Mouse (Mus musculus) intestine, embryonic 15.5 days (tissue): ENCODE measurements at regions not wholly inside any gene's neighbourhood (a gene's known extent, or its start where the extent isn't known, plus 50 kb on each side); places are given as distances from the start of the nearest gene placed in this dataset.
A peak's percentile ranks its signal among the peaks of the same experiment; 100 is the strongest.

Experiments used
- ATAC-seq: fragments of 200-750 bp; cut with Nextera tagmentation; 2 replicates; pipeline ENCODE4 v1.8.0; 2017; ENCODE audit warnings: moderate TSS enrichment, moderate library complexity
- H3K27ac ChIP-seq: fragments of 300-500 bp; sonication (generic); 2 replicates; pipeline ENCODE4 v1.5.1; 2015; ENCODE audit warnings: mild to moderate bottlenecking, inconsistent platforms
- H3K27me3 ChIP-seq: fragments of 300-500 bp; sonication (generic); replicated peaks from 2 replicates; pipeline ENCODE4 v1.6.1; 2015; ENCODE audit warnings: inconsistent platforms
- H3K36me3 ChIP-seq: fragments of 300-500 bp; sonication (generic); 2 replicates; pipeline ENCODE4 v1.6.1; 2015; ENCODE audit warnings: inconsistent platforms
- H3K4me1 ChIP-seq: fragments of 300-500 bp; sonication (generic); replicated peaks from 2 replicates; pipeline ENCODE4 v1.6.1; 2015; ENCODE audit warnings: inconsistent platforms
- H3K4me2 ChIP-seq: fragments of 300-500 bp; sonication (generic); replicated peaks from 2 replicates; pipeline ENCODE4 v1.6.1; 2015; ENCODE audit warnings: mild to moderate bottlenecking, inconsistent platforms
- H3K4me3 ChIP-seq: fragments of 300-500 bp; sonication (generic); replicated peaks from 2 replicates; pipeline ENCODE4 v1.5.1; 2015; ENCODE audit warnings: inconsistent platforms
- H3K9ac ChIP-seq: fragments of 300-500 bp; sonication (generic); 2 replicates; pipeline ENCODE4 v1.6.1; 2015; ENCODE audit warnings: inconsistent platforms
- H3K9me3 ChIP-seq: fragments of 300-500 bp; sonication (generic); 2 replicates; pipeline ENCODE4 v1.6.1; 2016; ENCODE audit warnings: inconsistent platforms
- WGBS: fragments of 180-500 bp; shearing (Covaris S2); methylation state at CpG from one replicate; pipeline ENCODE4 v1.1.7; 2015; 5-methylcytosine and 5-hydroxymethylcytosine counted together

GRCm38 (mm10) chr11:112282911-112283310, 499.1 kb upstream of the Sox9 start:
- H3K9me3 ChIP-seq, result no peaks in the 10 kb centered on the region
- no peaks in the 10 kb centered on the region for H3K27me3 ChIP-seq
- H3K4me1 ChIP-seq, result no peaks in the 10 kb centered on the region
- ATAC-seq, result no peak
- no peak overlapping the region for H3K4me3 ChIP-seq
- no peak overlapping the region for H3K4me2 ChIP-seq
- 78% methylated on average over 7 of the region's 7 CpGs for WGBS
- H3K36me3 ChIP-seq, result no peaks in the 10 kb centered on the region
- H3K27ac ChIP-seq, result no peak overlapping the region
- H3K9ac ChIP-seq, result no peak overlapping the region

DNA sequence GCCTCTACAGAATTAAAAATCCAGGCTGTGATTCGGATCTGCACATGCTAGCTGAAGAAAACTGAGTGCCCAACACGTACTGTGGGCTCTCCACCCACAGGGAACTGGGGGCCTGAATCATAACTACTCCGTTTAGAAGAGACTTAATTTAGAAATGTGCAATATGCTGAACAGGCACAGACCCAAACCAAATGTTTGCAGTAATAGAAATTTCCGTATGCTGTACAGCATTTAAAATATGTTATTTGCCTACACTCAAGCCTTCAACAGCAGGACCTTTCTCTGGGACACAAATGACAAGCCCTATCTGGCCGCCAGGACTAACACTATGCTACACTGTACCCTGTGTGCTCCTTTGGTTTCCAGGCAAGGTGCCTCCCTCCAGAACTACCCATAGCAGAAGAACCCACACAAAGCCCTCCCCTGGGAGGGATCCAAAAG, 483.1 kb upstream of the Sox9 start:
- H3K9me3 ChIP-seq, result no peaks in the 10 kb centered on the region
- 78% methylated on average over 5 of the region's 5 CpGs for WGBS
- H3K4me2 ChIP-seq, result no peak overlapping the region
- no peaks in the 10 kb centered on the region for H3K36me3 ChIP-seq
- no peak overlapping the region for H3K9ac ChIP-seq
- ATAC-seq, result no peak
- H3K27ac ChIP-seq, result no peak overlapping the region
- H3K4me3 ChIP-seq, result no peak overlapping the region
- no peaks in the 10 kb centered on the region for H3K27me3 ChIP-seq
- no peaks in the 10 kb centered on the region for H3K4me1 ChIP-seq

- Histone ChIP-seq H3K36me3 (no peaks in the 10 kb centered on the region), H3K4me2 (no peak overlapping the region), H3K9me3 (no peaks in the 10 kb centered on the region), H3K4me1 (no peaks in the 10 kb centered on the region), H3K27ac (no peak overlapping the region), H3K9ac (no peak overlapping the region), H3K4me3 (no peak overlapping the region), H3K27me3 (no peaks in the 10 kb centered on the region)
- ATAC-seq, result no peak
- 64% methylated on average over 2 of the region's 2 CpGs for WGBS
These were observed 478.9 kb upstream of the Sox9 start for GRCm38 (mm10) chr11:112303091-112303490.

GRCm38 (mm10) chr11:112325850-112326249, 456.2 kb upstream of the Sox9 start:
- H3K27ac ChIP-seq, result no peak overlapping the region
- H3K4me2 ChIP-seq, result no peak overlapping the region
- no peaks in the 10 kb centered on the region for H3K4me1 ChIP-seq
- ATAC-seq, result no peak
- H3K36me3 ChIP-seq, result no peaks in the 10 kb centered on the region
- no peaks in the 10 kb centered on the region for H3K9me3 ChIP-seq
- no peak overlapping the region for H3K4me3 ChIP-seq
- no peaks in the 10 kb centered on the region for H3K27me3 ChIP-seq
- no peak overlapping the region for H3K9ac ChIP-seq
- whole genome bisulfite sequencing, result 85% methylated on average over 4 of the region's 4 CpGs

- 69% methylated on average over 4 of the region's 4 CpGs for WGBS
- no peaks in the 10 kb centered on the region for H3K9me3 ChIP-seq
- no peak overlapping the region for H3K4me2 ChIP-seq
- no peak overlapping the region for H3K4me3 ChIP-seq
- no peak overlapping the region for H3K9ac ChIP-seq
- ATAC-seq, result no peak
- no peaks in the 10 kb centered on the region for H3K36me3 ChIP-seq
- H3K4me1 ChIP-seq, result no peaks in the 10 kb centered on the region
- no peaks in the 10 kb centered on the region for H3K27me3 ChIP-seq
- H3K27ac ChIP-seq, result no peak overlapping the region
These were observed 454.4 kb upstream of the Sox9 start for GRCm38 (mm10) chr11:112327606-112328005.

GRCm38 (mm10) chr11:112345133-112345532, 436.9 kb upstream of the Sox9 start:
- Histone ChIP-seq H3K4me3 (no peak overlapping the region), H3K9me3 (no peaks in the 10 kb centered on the region), H3K27me3 (no peaks in the 10 kb centered on the region), H3K27ac (no peak overlapping the region), H3K4me1 (no peaks in the 10 kb centered on the region), H3K9ac (no peak overlapping the region), H3K4me2 (no peak overlapping the region), H3K36me3 (no peaks in the 10 kb centered on the region)
- no peak for ATAC-seq
- 52% methylated on average over 6 of the region's 6 CpGs for WGBS

DNA sequence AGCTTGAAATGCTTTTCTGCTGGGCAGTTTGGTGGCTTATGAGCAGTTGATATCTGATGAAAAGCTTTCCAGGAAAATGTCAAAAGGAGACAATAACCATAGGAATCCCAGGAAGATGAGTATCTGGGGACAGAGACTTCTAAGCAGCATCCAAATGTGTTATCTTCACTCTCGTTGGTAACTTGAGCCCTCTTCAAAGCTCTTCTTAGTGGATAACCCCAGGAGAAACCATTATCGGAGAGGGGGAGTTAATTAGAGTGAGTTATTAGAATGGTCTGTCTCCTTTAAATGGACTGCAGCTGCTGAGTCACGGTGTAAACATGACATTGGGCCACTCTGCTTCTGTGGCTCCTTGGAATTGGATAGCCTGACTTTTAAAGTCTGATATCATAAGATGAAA, 436.4 kb upstream of the Sox9 start:
- no peak overlapping the region for H3K9ac ChIP-seq
- WGBS, result 19% methylated on average over 3 of the region's 3 CpGs
- no peaks in the 10 kb centered on the region for H3K9me3 ChIP-seq
- H3K27ac ChIP-seq, result no peak overlapping the region
- no peak overlapping the region for H3K4me2 ChIP-seq
- ATAC-seq, result 0 out of 2 replicates have a peak, but pooled peaks have one; percentile 17
- no peaks in the 10 kb centered on the region for H3K36me3 ChIP-seq
- H3K4me1 ChIP-seq, result no peaks in the 10 kb centered on the region
- no peak overlapping the region for H3K4me3 ChIP-seq
- H3K27me3 ChIP-seq, result no peaks in the 10 kb centered on the region

DNA sequence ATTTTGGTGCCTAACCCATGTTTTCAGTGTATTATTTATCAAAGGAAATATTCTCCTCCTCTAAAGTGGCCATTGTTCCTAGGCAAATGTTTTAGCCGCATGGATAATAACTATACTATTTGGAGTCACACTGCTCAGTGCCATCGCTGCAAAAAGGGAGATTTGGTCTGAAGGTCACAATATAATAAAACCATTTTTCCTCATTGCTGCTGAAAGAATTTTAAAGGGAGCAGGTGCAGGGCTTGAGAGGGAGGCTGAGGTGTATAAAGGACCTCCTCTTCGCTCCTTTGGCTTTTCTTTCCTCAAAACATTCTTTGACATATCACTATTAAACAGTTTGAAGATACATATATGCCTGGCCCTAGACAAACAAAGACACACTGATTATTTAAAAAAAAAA, 435.9 kb upstream of the Sox9 start:
- WGBS, result 53% methylated on average over 3 of the region's 3 CpGs
- H3K27ac ChIP-seq, result no peak overlapping the region
- no peak overlapping the region for H3K4me2 ChIP-seq
- H3K4me3 ChIP-seq, result no peak overlapping the region
- H3K36me3 ChIP-seq, result no peaks in the 10 kb centered on the region
- H3K27me3 ChIP-seq, result no peaks in the 10 kb centered on the region
- H3K9me3 ChIP-seq, result no peaks in the 10 kb centered on the region
- peak; percentile 88 for ATAC-seq
- no peak overlapping the region for H3K9ac ChIP-seq
- no peaks in the 10 kb centered on the region for H3K4me1 ChIP-seq

DNA sequence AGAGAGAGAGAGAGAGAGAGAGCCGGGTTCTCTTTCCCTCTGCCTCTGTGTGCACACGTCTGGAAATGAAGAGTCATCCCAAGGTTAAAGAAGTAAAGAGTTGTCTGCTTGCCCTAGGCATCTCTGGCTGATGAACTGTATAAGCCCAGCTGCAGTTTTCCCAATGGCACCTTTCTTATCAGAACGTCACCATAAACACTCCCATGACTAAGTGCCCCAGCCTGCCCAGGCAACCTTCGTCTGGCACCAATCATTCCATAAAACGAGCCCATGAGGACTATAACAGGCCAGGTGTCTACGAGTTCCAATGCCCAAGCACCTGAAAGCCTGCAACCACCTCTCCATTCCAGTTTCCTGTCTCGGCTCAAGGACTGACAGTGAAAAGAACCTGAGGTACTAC, 435.5 kb upstream of the Sox9 start:
- H3K36me3 ChIP-seq, result no peaks in the 10 kb centered on the region
- H3K9me3 ChIP-seq, result no peaks in the 10 kb centered on the region
- 46% methylated on average over 7 of the region's 7 CpGs for WGBS
- no peaks in the 10 kb centered on the region for H3K4me1 ChIP-seq
- no peaks in the 10 kb centered on the region for H3K27me3 ChIP-seq
- no peak overlapping the region for H3K4me3 ChIP-seq
- no peak overlapping the region for H3K27ac ChIP-seq
- no peak overlapping the region for H3K9ac ChIP-seq
- peak; percentile 83 for ATAC-seq
- no peak overlapping the region for H3K4me2 ChIP-seq

DNA sequence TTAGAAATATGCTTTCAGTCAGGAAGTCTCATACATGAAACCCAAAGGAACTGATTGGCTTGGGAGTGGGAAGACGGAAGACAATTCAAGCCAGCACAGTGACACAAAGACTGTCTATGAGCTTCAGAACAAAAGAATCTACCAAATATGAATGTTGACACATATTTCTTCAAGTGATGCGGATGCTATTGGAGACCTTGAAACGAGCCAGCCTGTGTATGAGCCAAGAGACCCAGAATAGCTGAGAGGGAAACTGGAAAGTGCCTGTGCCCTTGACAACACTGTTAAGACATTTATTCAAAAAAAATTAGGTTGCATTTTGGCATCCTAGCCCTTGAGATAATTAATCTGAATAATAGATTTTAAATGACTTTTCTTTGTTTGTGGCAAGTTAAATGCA, 426.7 kb upstream of the Sox9 start:
- WGBS, result 89% methylated on average over 3 of the region's 3 CpGs

GRCm38 (mm10) chr11:112366715-112367114, 415.3 kb upstream of the Sox9 start:
- Histone ChIP-seq H3K9me3 (no peaks in the 10 kb centered on the region), H3K36me3 (no peaks in the 10 kb centered on the region), H3K9ac (no peak overlapping the region), H3K27ac (no peak overlapping the region), H3K27me3 (no peaks in the 10 kb centered on the region), H3K4me1 (no peaks in the 10 kb centered on the region), H3K4me2 (no peak overlapping the region), H3K4me3 (no peak overlapping the region)
- whole genome bisulfite sequencing, result 84% methylated on average over 4 of the region's 4 CpGs
- no peak for ATAC-seq

More for the DNA sequence above, 426.7 kb upstream of the Sox9 start:
- Histone ChIP-seq H3K4me1 (no peaks in the 10 kb centered on the region), H3K27me3 (no peaks in the 10 kb centered on the region), H3K4me3 (no peak overlapping the region), H3K9ac (no peak overlapping the region), H3K4me2 (no peak overlapping the region), H3K9me3 (no peaks in the 10 kb centered on the region), H3K36me3 (no peaks in the 10 kb centered on the region), H3K27ac (no peak overlapping the region)
- ATAC-seq, result no peak

DNA sequence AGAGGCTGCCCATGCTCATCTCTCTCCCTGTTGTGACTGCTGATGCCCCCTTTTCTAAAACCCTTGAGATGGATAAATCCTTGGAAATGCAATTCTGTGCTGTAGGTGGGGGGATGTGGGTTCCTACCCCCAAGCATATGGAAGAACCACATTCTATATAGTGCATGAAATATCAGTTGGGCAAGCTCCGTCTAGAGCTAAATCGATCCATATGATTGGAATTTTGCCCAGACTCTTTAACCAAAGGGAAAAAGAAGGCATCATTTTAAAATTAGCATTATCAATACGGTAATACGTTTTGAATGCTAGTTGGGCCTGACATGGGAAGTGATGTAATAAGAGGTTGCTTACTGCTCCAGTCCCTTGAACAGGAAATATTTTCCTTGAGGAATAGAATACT, 411.1 kb upstream of the Sox9 start:
- no peak for ATAC-seq
- 88% methylated on average over 4 of the region's 4 CpGs for WGBS

DNA sequence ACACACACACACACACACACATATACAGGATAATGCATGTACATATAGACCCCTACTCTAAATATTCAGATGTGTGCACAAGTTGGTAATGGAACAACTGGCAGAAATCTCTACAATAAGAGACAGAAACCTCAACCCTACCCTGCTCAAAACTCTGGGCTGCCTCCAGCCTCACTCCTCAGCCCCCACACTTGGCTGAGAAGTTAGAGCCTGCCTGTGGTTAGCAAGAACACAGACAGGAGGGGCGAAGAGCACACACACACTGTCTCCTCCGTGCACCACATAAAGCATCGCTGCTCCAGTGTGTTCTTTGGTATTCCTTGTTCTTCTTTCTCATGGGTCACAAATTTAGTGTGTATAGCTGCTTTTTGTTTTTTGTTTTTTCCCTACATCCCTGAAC, 382.0 kb upstream of the Sox9 start:
- Histone ChIP-seq H3K4me1 (no peaks in the 10 kb centered on the region), H3K9me3 (no peaks in the 10 kb centered on the region), H3K9ac (no peak overlapping the region), H3K27ac (no peak overlapping the region), H3K27me3 (no peaks in the 10 kb centered on the region), H3K36me3 (no peaks in the 10 kb centered on the region), H3K4me2 (no peak overlapping the region), H3K4me3 (no peak overlapping the region)
- no peak for ATAC-seq
- 89% methylated on average over 3 of the region's 3 CpGs for WGBS

More for the DNA sequence above, 411.1 kb upstream of the Sox9 start:
- H3K27me3 ChIP-seq, result no peaks in the 10 kb centered on the region
- H3K9ac ChIP-seq, result no peak overlapping the region
- no peaks in the 10 kb centered on the region for H3K9me3 ChIP-seq
- H3K4me2 ChIP-seq, result no peak overlapping the region
- H3K4me1 ChIP-seq, result no peaks in the 10 kb centered on the region
- H3K27ac ChIP-seq, result no peak overlapping the region
- H3K36me3 ChIP-seq, result no peaks in the 10 kb centered on the region
- H3K4me3 ChIP-seq, result no peak overlapping the region

DNA sequence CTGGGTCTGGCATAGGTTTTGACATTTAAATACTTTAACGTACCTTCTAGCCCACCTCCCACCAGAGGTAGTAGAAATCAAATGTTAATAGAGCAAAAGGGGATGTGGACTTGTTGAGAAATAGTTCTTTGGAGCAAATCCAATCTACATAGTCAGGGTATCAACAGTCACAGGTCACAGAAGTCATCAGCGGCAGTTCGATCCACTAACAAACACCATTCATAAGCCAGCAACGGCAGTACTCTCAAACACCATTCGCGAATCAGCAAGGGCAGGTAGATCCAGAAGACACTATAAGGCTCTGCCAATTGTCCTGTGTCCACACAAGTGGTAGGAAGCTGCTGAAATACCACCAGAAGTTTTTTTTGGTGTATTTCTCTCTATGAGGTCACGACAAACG, 374.3 kb upstream of the Sox9 start:
- ATAC-seq, result no peak
- H3K36me3 ChIP-seq, result no peaks in the 10 kb centered on the region

More for the DNA sequence above, 374.3 kb upstream of the Sox9 start:
- Histone ChIP-seq H3K4me3 (no peak overlapping the region), H3K4me1 (no peaks in the 10 kb centered on the region), H3K27me3 (no peaks in the 10 kb centered on the region), H3K4me2 (no peak overlapping the region), H3K9ac (no peak overlapping the region), H3K27ac (no peak overlapping the region), H3K9me3 (no peaks in the 10 kb centered on the region)
- WGBS, result 90% methylated on average over 8 of the region's 8 CpGs
